Mouse (Mus musculus): ENCODE results near the gene Nod2.
A peak's percentile ranks its signal among the peaks of the same experiment; 100 is the strongest.

Nod2 gene

GRCm38 (mm10) chr8:88624276-88624675 lies 22.8 kb upstream of the Nod2 start:
- no peak for DNase-seq (ENCODE audit: low read depth, low spot score)
- H3K27me3 ChIP-seq (ENCODE audit: control insufficient read depth, insufficient read depth, low read length, poor library complexity, severe bottlenecking): no peaks in the 10 kb centered on the region

DNA sequence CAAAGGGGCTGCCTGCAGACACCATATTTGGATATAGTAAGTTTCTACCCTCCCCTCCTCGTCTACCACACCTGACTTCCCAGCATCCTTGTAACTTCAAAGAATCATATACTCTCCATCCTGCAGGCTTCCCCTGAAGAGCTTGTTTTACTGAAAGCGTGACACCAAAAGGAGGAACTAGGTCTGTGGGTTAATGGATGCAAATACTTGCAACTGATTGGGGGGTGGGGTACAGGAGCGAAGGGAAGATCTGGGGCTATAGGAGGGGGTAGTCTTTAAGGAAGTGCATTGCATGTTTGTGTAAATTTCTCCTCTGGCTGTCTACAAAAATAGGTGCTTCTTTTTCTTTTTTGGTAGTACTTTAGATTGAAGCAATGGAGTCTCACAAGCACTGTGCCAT lies 20.7 kb upstream of the Nod2 start:
- Histone ChIP-seq H3K27me3 (ENCODE audit: control insufficient read depth, insufficient read depth, low read length, poor library complexity, severe bottlenecking) (no peaks in the 10 kb centered on the region), H3K36me3 (ENCODE audit: control insufficient read depth, insufficient read depth, low read length, poor library complexity, severe bottlenecking) (peaks cover 21% of the 10 kb centered on the region)
- peak; percentile 68 for DNase-seq (ENCODE audit: low read depth, low spot score)

More at GRCm38 (mm10) chr8:88624276-88624675, 22.8 kb upstream of the Nod2 start:
- peaks cover 14% of the 10 kb centered on the region for H3K36me3 ChIP-seq (ENCODE audit: control insufficient read depth, insufficient read depth, low read length, poor library complexity, severe bottlenecking)

DNA sequence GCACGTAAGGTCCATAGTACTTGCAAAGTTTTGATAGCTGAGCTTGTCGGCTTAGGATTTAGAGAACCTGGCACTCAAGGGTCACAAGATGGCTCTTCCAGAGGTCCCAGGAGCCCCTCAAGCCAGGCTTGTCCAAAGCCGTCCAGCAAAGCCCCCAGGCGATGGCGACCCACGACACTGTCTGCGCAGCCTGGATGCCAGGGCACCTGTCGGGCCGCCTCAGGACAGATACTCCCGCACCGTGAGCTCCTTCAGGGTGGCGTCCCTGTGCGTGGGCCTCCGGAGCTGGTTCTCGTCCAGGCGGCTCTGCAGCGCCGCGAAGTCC lies 20.2 kb upstream of the Nod2 start:
- DNase-seq (ENCODE audit: low read depth, low spot score): no peak
- Histone ChIP-seq H3K27me3 (ENCODE audit: control insufficient read depth, insufficient read depth, low read length, poor library complexity, severe bottlenecking) (no peaks in the 10 kb centered on the region), H3K36me3 (ENCODE audit: control insufficient read depth, insufficient read depth, low read length, poor library complexity, severe bottlenecking) (peaks cover 21% of the 10 kb centered on the region)

- no peaks in the 10 kb centered on the region for H3K27me3 ChIP-seq (ENCODE audit: control insufficient read depth, insufficient read depth, low read length, poor library complexity, severe bottlenecking)
- peak; percentile 36 for DNase-seq (ENCODE audit: low read depth, low spot score)
- peaks cover 21% of the 10 kb centered on the region for H3K36me3 ChIP-seq (ENCODE audit: control insufficient read depth, insufficient read depth, low read length, poor library complexity, severe bottlenecking)
These were observed 19.7 kb upstream of the Nod2 start for GRCm38 (mm10) chr8:88627265-88627991.

DNA sequence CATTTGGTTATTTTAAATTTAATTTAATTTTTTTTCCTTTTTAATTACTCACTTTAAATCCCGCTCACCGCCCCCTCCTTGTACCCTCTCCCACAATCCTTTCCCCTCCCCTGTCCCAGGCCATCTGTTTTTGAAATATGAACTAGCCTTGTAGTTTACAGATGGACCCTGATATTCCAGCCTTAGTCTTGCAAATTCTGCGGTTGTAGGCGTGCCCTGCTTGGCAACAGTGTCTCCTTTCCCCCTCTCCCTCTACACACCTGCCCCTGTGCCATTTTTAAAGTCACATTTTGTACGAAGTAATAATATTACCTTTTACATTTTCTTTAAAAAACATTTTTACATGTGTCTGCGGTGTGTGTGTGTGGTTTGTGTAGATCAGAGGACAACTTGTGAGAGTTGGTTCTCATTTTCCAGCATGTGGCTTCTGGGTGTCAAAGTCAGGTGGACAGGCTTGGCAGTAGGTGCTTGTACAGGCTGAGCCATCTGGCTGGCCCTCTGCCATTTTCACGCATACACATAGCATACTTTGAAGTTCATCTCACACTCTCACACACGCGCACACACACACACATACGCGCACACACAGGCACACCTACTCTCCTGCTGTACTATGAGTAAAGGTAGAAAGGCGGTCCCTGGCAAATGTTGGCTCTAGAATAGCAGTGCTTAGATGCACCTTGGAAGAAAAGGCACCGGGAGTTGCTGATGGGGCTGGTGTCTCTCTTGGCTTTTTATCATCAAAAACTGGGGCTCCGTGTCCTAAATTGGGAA lies 18.9 kb upstream of the Nod2 start:
- Histone ChIP-seq H3K36me3 (ENCODE audit: control insufficient read depth, insufficient read depth, low read length, poor library complexity, severe bottlenecking) (peaks cover 21% of the 10 kb centered on the region), H3K27me3 (ENCODE audit: control insufficient read depth, insufficient read depth, low read length, poor library complexity, severe bottlenecking) (no peaks in the 10 kb centered on the region)
- no peak for DNase-seq (ENCODE audit: low read depth, low spot score)

DNA sequence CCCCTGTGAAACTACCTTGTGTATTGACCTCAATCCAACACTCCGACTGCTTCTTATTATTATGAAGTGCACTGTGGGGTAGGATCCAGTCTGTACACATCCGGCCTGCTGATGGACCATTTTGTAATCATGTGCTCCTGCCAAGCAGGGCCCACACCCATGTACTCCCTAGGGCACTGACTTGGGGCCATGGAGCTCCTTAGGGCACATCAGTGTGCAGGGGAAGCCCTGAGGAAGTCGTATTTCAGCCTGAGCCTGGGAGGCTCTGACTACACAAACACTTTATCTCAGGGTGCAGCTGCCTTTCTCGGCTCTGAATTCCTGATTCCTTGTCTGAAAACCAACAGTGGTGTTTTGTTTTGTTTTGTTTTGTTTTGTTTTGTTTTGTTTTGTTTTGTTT lies 16.9 kb upstream of the Nod2 start:
- H3K36me3 ChIP-seq (ENCODE audit: control insufficient read depth, insufficient read depth, low read length, poor library complexity, severe bottlenecking): peaks cover 17% of the 10 kb centered on the region
- H3K27me3 ChIP-seq (ENCODE audit: control insufficient read depth, insufficient read depth, low read length, poor library complexity, severe bottlenecking): no peaks in the 10 kb centered on the region
- no peak for DNase-seq (ENCODE audit: low read depth, low spot score)

GRCm38 (mm10) chr8:88631081-88631480 lies 16.0 kb upstream of the Nod2 start:
- peak; percentile 71 for DNase-seq (ENCODE audit: low read depth, low spot score)
- Histone ChIP-seq H3K27me3 (ENCODE audit: control insufficient read depth, insufficient read depth, low read length, poor library complexity, severe bottlenecking) (no peaks in the 10 kb centered on the region), H3K36me3 (ENCODE audit: control insufficient read depth, insufficient read depth, low read length, poor library complexity, severe bottlenecking) (peaks cover 17% of the 10 kb centered on the region)

DNA sequence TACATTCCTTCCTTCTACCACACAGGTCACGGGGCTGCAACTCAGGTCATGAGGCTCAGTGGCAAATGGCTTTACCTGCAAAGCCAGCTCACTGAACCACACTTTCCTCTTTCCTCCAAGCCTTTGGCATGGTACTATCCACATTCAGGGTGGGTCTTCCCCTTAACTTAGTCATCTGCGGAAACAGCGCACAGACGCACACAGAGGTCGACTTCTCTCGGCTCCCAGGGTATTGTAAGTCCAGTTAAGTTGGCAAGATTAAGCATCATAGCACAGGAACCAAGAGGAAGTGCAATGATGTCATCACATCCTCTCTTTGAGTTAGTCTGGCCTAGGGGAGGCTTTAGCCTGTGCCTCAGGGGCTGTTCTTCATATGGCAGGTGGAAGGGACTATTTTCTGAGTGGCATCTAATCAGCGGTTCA lies 13.8 kb upstream of the Nod2 start:
- peak; percentile 85 for DNase-seq (ENCODE audit: low read depth, low spot score)
- peaks cover 10% of the 10 kb centered on the region for H3K36me3 ChIP-seq (ENCODE audit: control insufficient read depth, insufficient read depth, low read length, poor library complexity, severe bottlenecking)
- H3K27me3 ChIP-seq (ENCODE audit: control insufficient read depth, insufficient read depth, low read length, poor library complexity, severe bottlenecking): no peaks in the 10 kb centered on the region

GRCm38 (mm10) chr8:88635474-88636397 lies 11.4 kb upstream of the Nod2 start, which contains the start of gene Snx20:
Gene Snx20, minus strand, starts transcription at chr8:88636128.
- DNase-seq (ENCODE audit: low read depth, low spot score): peak; percentile 90

DNA sequence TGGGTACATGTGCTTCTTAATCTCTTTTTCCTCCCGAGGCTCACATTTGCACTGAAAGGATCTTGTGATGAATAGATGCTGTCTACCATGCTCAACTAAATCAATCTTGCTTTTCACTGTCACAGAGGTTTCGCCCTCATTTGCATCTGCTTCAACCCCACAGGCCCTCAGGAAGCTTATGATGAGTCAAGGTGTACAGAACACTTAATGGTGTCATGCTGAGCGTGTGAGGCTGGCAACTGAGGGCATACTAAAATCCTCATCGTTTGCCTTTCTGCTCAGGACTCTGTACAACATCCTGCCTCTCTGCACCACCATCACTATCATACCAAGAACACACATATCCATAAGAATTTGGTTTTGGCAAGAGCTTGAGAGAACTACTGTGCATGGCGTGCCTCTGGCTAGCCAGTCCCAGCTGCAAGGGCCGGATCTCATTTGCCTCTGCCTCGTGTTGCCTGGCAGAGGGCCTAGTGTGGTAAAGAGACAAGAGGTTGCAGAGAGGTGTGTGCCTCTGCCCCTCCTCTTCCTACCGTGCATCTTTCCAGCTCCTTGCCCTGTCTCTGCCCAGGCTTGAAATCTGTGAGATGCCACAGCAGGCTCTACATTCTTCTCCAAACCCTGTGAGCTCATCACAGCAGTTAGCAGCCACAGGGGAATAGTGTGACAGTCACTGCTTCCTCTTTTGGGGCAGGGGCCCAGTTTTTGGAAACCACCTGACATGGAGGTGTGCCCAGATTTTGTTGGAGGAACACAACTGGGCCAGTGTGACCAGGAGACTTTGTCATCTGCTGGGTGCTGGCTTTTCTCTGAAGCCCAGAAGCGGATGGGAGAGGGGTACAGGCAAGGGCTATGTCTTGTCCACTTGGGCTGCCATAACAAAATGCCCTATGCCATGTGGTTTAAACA lies 9.8 kb upstream of the Nod2 start:
- DNase-seq (ENCODE audit: low read depth, low spot score): peak; percentile 94
- no peaks in the 10 kb centered on the region; the same call in 1 of the 2 replicates for H3K36me3 ChIP-seq (ENCODE audit: control insufficient read depth, insufficient read depth, low read length, poor library complexity, severe bottlenecking)
- H3K27me3 ChIP-seq (ENCODE audit: control insufficient read depth, insufficient read depth, low read length, poor library complexity, severe bottlenecking): no peaks in the 10 kb centered on the region

More at GRCm38 (mm10) chr8:88635474-88636397, 11.4 kb upstream of the Nod2 start, which contains the start of gene Snx20:
- H3K36me3 ChIP-seq (ENCODE audit: control insufficient read depth, insufficient read depth, low read length, poor library complexity, severe bottlenecking): peaks cover 4% of the 10 kb centered on the region
- H3K27me3 ChIP-seq (ENCODE audit: control insufficient read depth, insufficient read depth, low read length, poor library complexity, severe bottlenecking): no peaks in the 10 kb centered on the region

GRCm38 (mm10) chr8:88638908-88639307 lies 8.2 kb upstream of the Nod2 start:
- Histone ChIP-seq H3K36me3 (ENCODE audit: control insufficient read depth, insufficient read depth, low read length, poor library complexity, severe bottlenecking) (no peaks in the 10 kb centered on the region), H3K27me3 (ENCODE audit: control insufficient read depth, insufficient read depth, low read length, poor library complexity, severe bottlenecking) (no peaks in the 10 kb centered on the region)
- DNase-seq (ENCODE audit: low read depth, low spot score): no peak

- Histone ChIP-seq H3K27me3 (ENCODE audit: control insufficient read depth, insufficient read depth, low read length, poor library complexity, severe bottlenecking) (no peaks in the 10 kb centered on the region), H3K36me3 (ENCODE audit: control insufficient read depth, insufficient read depth, low read length, poor library complexity, severe bottlenecking) (no peaks in the 10 kb centered on the region)
- no peak for DNase-seq (ENCODE audit: low read depth, low spot score)
These were observed 4.2 kb upstream of the Nod2 start for GRCm38 (mm10) chr8:88642734-88643564.

DNA sequence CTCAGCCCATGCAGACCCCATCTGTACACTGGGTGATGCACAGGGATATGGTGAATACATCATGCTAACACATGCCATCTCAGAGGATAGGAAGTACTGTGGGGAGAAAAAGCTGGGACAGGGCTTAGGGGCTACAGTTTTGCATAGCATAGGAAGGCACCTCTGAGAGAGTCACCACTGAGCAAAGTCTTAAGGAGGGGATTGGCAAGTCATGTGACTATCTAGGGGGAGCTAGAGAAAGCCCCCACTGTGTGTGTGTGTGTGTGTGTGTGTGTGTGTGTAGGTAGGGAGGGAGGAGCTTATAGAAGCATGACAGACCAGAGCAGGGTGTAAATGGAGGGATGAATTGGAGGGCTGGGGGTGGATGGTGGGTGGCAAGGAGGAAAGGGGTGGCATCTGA lies 1.2 kb downstream of the Nod2 start:
- no peaks in the 10 kb centered on the region for H3K27me3 ChIP-seq (ENCODE audit: control insufficient read depth, insufficient read depth, low read length, poor library complexity, severe bottlenecking)
- H3K36me3 ChIP-seq (ENCODE audit: control insufficient read depth, insufficient read depth, low read length, poor library complexity, severe bottlenecking): no peaks in the 10 kb centered on the region
- no peak for DNase-seq (ENCODE audit: low read depth, low spot score)

All from splenic B cell, adult 2 months (primary cell).